Mouse (Mus musculus) induced T-regulatory cell, adult 2 months (primary cell): ENCODE results near the gene Cacna2d2.

ENCODE experiments used
- DNase-seq: peaks from one replicate; pipeline ENCODE4 v3.0.0-alpha.2; 2012; ENCODE audit warnings: low read depth

Cacna2d2 gene

DNA sequence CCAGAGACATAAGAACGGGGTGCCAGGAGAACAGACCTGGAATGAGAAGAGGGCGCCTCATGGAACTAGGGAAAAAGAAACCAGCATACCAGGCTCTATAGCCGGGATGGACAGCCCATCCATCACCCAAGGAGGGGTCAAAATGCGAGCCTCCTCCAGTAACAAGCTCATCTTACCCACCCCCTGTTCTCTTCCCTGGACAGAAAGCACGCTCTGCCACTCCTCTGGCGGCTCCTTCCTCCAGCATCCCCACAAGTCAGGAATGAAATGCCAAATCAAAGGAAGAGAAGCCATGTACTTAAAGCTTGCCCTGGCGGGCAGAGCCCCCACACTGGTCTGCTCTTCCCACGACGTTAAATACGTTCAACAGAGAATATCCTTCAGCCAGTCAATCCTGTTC is 141.6 kb downstream of the Cacna2d2 start:
- no peak for DNase-seq

DNA sequence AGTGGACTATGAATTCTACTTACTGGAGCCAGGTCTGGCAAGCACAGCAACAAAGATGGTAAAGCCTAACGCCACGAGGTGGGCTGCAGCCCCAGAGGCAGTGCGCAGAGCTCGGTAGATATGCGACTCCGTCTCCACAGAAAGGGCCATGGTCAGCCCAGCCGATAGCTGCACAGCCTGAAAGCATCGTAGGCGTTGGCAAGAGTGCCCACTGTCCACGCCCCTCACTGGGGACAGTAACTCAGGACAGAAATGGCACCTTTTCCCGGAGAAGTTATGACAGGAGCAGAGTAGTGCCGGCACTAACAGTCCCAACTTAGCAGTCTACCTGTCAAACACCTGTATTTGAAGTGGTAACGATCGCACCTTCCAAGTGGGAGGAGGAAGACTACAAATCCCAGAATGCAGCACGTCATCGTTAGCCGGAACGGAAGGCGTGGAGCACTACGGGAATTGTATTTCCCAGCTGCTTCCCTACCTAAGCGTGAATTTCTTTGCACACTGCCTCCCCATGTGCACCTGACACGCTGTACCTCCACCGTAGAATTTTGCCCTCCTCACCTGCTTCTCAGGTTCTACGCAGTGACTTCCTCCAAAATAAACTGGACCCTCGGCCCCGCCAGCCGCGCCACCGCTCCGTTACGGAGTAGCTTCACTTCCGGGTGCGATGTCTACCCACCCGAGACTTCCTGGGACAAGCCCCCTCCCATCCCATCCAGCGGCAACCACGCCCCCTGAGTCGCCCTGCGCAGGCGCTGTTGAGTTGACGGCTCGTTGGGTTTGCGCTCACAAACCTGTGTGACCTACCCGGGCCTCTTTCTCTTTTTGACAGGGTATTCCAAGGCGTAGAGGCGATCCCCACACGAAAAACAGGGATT is 142.3 kb downstream of the Cacna2d2 start, which contains the start of the genes Cyb561d2 and Nprl2:
TSS of gene Cyb561d2 (minus strand) at position 720 of the 878 bp plus-strand sequence.
TSS of gene Nprl2 (plus strand) at position 753 of the 878 bp plus-strand sequence.
- peak; percentile 97 for DNase-seq

DNA sequence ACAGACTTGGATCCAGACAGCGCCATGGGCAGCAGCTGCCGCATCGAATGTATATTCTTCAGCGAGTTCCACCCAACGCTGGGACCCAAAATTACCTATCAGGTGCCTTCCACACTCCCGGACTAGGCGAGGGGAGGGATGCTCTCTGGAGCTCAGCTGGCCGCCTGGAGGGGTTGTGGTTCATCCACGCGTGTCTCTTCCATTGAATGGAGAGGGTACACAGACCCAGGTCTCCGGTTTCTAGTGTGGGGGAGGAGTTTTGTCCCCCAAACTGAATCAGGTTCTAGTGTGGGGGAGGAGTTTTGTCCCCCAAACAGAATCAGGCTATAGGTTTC is 142.9 kb downstream of the Cacna2d2 start:
- DNase-seq = no peak

DNA sequence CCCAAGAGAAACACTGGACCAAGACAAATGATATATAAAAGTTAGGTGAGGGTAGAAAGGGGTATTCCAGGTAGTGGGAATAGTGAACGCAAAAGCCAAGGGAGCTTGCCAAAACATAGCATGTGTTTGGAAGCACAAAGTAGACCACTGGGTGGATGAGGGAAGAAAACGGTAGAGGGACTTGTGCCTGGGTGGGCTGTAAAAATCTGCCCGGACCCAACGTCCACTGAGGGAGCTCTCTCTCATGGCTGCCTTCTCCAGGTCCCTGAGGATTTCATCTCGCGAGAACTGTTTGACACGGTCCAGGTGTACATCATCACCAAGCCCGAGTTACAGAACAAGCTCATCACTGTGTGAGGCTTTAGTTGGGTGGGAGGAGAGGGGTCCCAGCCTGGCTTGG is 143.3 kb downstream of the Cacna2d2 start:
- peak; percentile 16 for DNase-seq

DNA sequence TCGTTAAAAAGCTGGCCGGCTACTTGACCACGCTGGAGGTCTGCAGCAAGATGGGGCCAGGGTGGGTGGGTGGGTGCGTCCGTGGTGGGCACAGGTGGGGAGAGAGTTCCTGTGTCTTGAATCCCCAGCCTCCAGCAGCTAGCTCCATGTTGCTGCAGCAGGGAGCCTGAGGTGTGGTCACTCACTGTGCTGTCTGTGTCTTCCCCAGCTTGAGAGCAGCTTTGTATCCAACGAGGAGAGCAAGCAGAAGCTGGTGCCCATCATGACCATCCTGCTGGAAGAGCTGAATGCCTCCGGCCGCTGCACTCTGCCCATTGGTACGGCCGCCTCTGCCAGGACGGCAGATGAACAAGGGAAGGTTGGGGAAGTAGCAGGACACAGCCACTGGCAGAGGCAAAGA is 143.9 kb downstream of the Cacna2d2 start:
- DNase-seq = no peak

DNA sequence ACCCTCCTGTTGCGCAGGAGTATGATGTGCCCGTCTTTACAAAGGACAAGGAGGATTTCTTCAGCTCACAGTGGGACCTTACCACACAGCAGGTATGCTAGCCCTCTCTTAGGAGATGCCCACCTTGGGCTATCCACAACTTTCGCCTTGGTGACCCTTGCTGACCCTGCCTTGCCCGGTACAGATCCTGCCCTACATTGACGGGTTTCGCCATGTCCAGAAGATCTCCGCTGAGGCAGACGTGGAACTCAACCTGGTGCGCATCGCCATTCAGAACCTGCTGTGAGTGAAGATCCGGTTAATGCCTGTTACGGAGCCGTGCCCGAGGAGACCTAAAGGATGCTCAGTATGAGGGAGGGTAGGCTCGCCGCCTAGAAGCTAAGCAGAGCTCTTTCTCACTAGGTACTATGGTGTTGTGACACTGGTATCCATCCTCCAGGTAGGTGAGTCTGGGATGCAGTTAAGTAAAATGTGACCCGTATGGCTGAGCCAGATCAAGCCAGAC is 144.8 kb downstream of the Cacna2d2 start:
- no peak for DNase-seq

DNA sequence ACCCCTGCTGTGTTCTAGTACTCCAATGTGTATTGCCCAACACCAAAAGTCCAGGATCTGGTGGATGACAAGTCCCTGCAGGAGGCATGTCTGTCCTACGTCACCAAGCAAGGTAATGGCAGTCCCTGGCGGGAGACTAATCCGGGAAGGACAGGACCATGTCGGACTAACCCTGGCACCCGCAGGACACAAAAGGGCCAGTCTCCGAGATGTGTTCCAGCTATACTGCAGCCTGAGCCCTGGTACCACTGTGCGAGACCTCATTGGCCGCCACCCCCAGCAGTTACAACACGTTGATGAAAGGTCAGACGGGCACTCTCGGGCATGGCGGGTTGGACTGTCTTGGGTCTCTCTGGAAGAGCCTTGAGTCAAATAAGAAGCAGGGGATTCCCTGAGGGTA is 145.3 kb downstream of the Cacna2d2 start:
- no peak for DNase-seq

DNA sequence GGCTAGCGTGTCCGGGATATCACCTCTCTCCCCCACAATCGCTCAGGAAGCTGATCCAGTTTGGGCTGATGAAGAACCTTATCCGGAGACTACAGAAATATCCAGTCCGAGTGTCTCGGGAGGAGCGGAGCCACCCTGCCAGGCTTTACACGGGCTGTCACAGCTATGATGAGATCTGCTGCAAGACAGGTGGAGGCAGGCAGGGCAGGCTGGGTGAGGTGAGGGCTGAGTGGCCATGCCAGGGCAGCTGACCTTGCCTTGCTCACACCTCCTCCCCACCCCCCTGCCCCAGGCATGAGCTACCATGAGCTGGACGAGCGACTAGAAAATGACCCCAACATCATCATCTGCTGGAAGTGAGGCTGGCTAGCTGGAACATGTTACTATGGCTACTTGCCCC is 145.8 kb downstream of the Cacna2d2 start:
- no peak for DNase-seq

DNA sequence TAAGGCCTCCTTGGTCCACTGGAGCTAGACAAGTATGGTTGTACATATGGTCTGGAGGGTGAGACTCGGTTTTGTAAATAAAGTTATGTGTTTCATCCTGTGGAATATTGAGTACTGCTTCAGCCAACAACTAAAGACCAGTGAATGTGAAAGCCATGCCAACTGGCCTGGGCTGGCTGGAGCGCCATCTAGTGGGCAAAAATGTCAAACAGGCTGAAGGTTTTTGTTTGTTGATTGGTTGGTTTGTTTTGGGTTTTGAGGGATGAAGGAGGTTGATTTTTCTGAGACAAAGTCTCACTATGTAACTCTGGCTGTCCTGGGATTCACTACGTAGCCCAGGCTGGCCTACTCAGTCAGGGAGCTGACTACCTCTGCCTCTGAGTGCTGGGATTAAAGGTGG is 146.2 kb downstream of the Cacna2d2 start:
- peak; percentile 91 for DNase-seq

DNA sequence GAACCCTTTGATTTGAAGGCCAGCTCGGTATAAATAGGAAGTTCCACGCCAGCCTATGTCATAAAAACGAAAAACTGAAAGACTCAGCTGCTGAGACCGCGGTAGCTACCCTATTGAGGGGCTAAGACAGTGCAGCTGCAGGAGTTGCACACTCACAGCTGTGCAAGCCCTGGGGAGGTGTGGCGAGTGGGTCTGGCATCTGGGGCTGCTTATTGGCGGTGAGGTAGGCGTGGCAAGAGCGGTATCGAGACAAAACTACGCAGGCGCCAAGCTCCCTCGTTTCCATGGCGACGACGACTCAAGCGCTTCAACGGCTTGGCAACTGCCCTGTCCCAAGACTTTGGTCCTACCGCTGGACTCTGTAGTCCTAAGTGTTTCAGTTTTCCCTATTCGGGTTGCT is 147.6 kb downstream of the Cacna2d2 start, which contains the start of gene Zmynd10:
TSS of gene Zmynd10 (plus strand) at position 273 of the 400 bp plus-strand sequence.
- DNase-seq = peak; percentile 94

DNA sequence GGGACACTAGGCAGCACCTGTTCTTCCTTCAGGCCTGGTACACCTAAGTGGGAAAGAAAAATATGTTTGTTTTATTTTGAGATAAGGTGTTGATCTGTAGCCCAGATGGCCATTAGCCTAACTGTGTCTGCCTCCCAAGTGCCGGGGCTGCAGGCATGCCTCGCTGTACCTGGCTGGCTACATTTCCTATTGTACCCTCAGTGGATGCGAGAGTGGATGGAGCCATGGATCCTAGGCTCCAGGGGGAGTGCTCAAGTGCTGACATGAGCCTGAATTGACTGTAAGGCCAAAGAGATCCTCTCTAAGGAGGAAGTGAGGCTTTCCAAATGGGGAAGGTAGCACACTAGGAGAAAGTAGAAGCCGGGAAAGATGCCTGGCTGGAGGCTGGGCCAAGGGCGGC is 148.5 kb downstream of the Cacna2d2 start:
- DNase-seq = no peak

DNA sequence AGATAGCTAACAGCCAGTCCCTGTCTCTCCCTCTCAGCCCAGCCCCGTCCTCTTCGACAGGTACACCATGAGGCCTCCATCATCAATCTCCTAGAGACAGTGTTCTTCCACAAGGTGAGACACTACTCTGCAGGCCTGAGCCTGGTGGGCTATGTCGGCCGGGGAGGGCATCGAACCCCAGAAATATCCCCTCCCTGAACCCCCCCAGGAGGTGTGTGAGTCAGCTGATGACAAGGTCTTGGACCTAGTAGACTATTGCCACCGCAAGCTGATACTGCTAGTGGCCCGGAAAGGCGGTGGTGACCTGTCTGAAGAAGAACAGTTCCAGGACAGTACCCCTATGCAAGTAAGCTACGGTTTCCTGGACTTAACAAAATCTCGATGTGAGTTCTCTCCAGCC is 149.4 kb downstream of the Cacna2d2 start:
- no peak for DNase-seq

DNA sequence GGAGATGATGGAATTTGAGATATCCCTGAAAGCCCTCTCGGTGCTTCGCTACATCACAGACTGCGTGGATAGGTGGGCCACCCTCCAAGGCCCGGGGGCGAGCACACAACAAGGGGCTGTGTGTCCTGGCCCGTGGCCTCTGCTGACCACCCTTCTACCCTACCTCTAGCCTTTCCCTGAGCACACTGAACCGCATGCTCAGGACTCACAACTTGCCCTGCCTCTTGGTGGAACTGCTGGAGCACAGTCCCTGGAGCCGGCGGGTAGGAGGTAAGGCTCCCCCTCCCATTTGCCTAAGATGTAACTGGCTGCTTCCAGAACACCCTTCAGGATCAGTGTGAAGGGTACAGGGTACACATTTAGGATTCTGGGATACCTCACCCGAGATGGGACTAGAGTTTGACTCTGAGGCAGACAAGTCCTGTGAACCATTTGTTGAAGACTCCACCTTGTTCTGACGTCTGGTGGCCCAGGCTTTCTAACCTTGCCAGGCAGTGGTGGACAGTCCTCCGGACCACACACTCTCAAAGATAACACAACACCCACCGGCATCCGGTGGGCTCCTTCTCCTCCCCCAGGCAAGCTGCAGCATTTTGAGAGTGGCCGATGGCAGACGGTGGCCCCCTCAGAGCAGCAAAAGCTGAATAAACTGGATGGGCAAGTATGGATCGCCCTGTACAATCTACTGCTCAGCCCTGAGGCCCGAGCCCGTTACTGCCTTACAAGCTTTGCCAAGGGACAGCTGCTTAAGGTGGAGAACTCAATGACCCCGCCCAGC is 150.1 kb downstream of the Cacna2d2 start:
- DNase-seq = no peak

DNA sequence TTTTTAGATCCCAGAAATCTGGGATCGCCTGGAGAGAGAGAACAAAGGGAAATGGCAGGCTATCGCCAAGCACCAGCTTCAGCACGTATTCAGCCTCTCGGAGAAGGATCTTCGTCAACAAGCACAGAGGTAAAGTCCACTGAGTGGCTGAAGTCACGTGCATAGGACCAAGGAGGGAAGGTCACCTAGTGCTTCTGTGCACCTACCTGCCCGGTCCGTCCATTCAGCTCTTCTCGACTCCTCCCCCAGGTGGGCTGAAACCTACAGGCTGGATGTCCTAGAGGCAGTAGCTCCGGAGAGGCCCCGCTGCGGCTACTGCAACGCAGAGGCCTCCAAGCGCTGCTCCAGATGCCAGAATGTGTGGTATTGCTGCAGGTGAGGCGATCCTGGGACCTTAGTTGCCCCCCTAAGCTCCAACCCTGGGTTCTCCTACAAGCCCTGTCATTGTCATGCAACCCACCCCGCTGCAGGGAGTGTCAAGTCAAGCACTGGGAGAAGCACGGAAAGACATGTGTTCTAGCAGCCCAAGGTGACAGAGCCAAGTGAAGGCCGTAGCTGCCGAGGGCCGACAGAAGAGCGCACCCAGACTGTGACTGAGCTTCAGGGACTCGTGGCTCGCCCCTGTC is 151.2 kb downstream of the Cacna2d2 start:
- DNase-seq = no peak

DNA sequence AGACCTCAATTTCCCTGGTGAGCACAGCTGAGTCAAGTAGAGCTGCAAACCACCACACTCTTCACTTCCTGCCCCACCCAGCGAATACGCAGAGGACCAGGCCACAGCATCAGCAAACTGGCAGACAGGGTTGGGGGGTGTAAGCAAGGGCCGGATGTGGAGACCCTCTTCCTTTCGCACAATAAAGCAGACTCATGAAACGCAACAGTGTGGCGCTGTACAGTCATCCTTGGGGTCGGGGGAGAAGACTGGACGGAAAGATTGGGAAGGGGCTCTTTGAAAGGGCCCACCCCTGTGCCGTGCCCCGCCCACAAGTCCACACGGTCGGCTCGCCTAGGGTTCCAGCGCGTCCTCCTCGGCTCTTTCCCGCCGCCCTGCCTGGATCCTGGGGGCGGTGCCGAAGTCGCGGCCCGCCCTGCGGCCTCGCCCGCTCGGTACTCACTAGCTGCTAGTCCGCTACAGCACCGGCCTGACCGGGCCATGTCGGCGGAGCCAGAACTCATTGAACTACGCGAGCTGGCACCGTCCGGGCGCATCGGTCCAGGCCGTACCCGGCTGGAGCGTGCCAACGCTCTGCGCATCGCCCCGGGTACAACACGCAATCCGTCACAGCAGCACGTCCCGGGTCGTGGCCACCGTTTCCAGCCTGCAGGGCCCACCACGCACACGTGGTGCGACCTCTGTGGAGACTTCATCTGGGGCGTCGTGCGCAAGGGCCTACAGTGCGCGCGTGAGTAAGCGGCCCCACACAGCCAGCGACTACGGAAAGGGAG is 151.9 kb downstream of the Cacna2d2 start, which contains the start of gene Rassf1:
TSS of gene Rassf1 (plus strand) at position 439 of the 773 bp plus-strand sequence.
- DNase-seq = peak; percentile 93

DNA sequence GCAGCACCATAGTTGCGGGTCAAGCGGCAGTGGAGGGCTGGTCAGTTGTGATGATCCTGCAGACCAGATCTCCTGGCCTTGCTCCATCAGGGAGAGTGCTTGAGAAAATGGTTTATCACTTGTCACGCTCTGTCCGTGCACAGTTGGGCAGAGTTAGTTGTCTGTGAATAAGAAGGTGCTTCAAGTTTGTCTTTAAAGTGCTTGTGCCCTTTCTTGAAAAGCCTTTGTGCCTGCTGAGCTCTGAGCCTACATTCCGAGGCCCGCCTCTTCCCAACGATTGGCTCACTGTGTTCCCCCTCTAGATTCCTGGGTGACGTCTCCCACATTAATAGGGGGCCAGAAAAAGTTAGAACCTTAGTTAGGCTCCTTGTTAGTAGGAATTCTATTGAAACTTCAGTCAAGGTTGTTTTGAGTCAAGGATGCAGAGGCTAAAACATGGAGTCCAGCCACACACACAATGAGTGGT is 152.5 kb downstream of the Cacna2d2 start:
- no peak for DNase-seq

DNA sequence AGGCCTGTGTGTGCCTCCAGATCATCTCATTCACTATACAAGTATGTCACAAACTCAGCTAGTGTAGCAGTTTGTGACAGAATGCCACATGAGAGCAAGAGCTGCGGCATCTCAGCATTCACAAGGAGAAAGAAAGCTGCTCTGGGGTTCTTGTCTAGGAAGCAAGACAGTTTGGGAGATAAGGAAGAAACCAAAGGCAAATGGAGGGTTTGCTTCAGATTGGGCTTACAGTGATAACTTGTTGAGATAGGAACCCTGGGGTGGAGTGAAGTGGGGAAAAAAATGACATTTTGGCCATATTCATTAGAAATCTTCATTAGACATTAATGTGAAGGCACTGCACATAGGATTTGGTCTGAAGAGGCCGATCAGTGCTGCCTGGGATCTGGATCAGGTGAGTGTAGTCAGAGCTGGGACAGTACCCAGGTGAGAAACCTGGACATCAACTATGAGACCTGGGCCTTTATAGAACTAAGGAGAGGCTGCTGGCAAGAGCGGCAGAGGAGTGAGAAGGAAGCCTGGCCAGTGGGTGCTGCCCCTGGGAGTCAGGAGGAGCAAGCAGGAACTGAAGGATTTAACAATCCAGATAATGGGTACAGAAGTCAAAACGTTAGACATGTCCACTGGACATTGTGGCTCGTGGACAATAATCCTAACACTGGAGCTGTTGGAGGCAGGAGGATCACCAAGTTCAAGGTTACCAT is 153.4 kb downstream of the Cacna2d2 start:
- peak; percentile 38 for DNase-seq

DNA sequence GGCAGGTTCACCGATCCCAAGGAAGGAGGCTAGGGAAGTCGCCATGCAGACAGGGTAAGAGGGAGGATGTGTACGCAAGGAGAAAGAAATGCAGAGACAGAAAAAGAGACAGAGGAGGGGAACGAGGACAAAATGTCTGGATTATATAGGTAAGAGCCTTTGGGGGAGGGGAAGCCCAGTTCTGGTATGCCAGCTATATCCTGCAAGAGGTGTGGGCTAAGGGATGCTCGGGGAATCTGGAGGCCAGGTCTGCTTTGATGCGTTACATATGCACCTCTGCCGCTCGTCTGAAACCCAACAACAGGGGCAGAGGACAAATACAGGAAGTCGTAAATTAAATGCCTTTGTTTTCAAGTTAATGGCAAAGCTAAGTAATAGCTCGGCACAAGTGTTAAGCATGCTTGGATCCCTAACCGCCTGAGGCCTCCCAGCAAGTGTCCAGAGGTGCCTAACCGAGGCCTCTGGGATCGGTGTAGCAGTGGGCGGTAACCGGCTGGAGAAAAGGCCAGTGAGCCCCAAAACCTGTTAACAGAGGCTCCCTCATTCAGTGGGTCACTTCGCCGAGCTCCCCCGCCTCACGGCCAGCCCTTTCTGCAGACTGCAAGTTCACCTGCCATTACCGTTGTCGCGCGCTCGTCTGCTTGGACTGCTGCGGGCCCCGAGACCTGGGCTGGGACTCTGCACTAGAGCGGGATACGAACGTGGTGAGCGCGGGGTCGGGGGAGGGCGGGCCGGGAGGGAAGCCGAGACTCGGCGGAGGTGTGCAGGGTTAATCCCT is 154.3 kb downstream of the Cacna2d2 start:
- DNase-seq = peak; percentile 65

DNA sequence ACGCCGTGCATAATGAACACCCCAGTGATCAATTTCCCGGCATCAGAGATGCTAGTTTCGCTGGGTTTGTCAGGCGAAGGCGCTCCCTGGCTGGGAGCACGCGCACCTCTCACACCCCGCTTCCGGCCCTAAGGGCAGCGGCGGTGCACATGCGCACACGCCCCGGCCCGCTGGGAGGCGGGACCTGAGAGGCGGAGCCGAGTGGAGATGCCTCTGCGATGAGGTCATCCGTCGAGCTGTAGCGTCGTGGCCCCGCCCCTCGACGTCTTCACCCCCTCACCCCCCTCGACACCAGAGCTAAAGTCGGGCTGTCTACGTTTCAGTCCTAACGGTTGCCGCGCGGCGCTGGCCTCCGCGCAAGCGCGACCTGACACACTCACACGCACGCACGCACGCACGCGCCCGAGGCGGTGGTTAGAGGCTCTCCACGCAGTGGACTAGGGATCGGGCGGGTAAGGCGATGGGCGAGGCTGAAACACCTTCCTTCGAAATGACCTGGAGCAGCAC is 155.0 kb downstream of the Cacna2d2 start:
- DNase-seq = peak; percentile 99

DNA sequence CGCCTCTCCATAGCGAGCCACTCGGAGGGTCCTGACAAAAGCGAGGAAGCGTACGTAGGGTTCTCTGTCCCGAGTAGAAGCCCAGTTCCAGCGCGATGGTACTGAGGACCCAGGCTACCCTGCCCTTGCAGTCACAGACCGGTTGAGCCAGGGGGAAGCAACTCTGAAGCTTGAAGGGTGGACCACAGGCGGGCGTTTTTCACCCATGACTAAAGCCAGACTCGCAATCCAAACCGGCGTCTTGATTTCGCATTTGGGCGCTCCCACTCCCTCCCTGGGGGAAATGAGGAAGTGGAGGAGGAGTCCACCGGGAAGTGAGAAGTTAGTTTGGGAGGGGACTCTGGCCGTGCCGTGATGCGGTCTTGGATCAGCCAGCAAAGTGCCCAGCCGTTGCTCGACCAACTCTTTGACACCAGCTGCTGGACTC is 155.6 kb downstream of the Cacna2d2 start:
- no peak for DNase-seq
